Mouse (Mus musculus): ENCODE results near the gene Dhrs11. TPM values are rescaled to one million over a fixed set of nuclear protein-coding genes. Genes with fewer than 3 reads are reported as not detected.
A peak's percentile ranks its signal among the peaks of the same experiment; 100 is the strongest.

Gene Dhrs11
- total and polyA plus RNA-seq, 2 experiments from 2014 or later: 7.8 to 8.3 TPM

- H3K36me3 ChIP-seq (ENCODE audit: insufficient read depth): no peaks in the 10 kb centered on the region
- H3K4me2 ChIP-seq (ENCODE audit: low read depth): no peak overlapping the region
- no peak overlapping the region for H3K27ac ChIP-seq (ENCODE audit: low read depth, low read length)
- no peaks in the 10 kb centered on the region for H3K9me3 ChIP-seq (ENCODE audit: low read length)
- peaks cover 8% of the 10 kb centered on the region; the same call in 1 of the 2 replicates for H3K27me3 ChIP-seq (ENCODE audit: insufficient read depth, low read length)
- no peak for TF ChIP-seq CTCF (IDR thresholded peaks at IDR 0.05; ENCODE audit: low read depth)
- no peak overlapping the region for H3K9ac ChIP-seq
- WGBS: 45% methylated on average over 6 of the region's 6 CpGs
- ATAC-seq (no peak), DNase-seq (no peak)
- no peaks in the 10 kb centered on the region for H3K4me1 ChIP-seq (ENCODE audit: insufficient read depth)
- H3K4me3 ChIP-seq (ENCODE audit: low read depth, low read length): no peak overlapping the region
These were observed 38.4 kb downstream of the Dhrs11 start for GRCm38 (mm10) chr11:84790383-84790782.

GRCm38 (mm10) chr11:84780143-84780870, 48.5 kb downstream of the Dhrs11 start:
- peaks cover 48% of the 10 kb centered on the region for H3K27me3 ChIP-seq (ENCODE audit: insufficient read depth, low read length)
- ATAC-seq (peak; percentile 55; the same call in 1 of the 2 replicates), DNase-seq (peak; percentile 38)
- H3K4me3 ChIP-seq (ENCODE audit: low read depth, low read length): no peak overlapping the region
- H3K9ac ChIP-seq: no peak overlapping the region
- no peaks in the 10 kb centered on the region for H3K9me3 ChIP-seq (ENCODE audit: low read length)
- peaks cover 16% of the 10 kb centered on the region; the same call in 1 of the 2 replicates for H3K4me1 ChIP-seq (ENCODE audit: insufficient read depth)
- 1% methylated on average over 19 of the region's 19 CpGs for WGBS
- no peaks in the 10 kb centered on the region for H3K36me3 ChIP-seq (ENCODE audit: insufficient read depth)
- peak overlapping the region; percentile 24 for H3K4me2 ChIP-seq (ENCODE audit: low read depth)
- H3K27ac ChIP-seq (ENCODE audit: low read depth, low read length): no peak overlapping the region
- TF ChIP-seq CTCF (IDR thresholded peaks at IDR 0.05; ENCODE audit: low read depth): no peak

- ATAC-seq: peak; percentile 50; the same call in 1 of the 2 replicates
- no peak overlapping the region for H3K27ac ChIP-seq (ENCODE audit: low read depth, low read length)
- H3K27me3 ChIP-seq (ENCODE audit: insufficient read depth, low read length): peaks cover 60% of the 10 kb centered on the region
- TF ChIP-seq CTCF (IDR thresholded peaks at IDR 0.05; ENCODE audit: low read depth): no peak
- DNase-seq: peak; percentile 55
- H3K9me3 ChIP-seq (ENCODE audit: low read length): no peaks in the 10 kb centered on the region
- H3K9ac ChIP-seq: no peak overlapping the region
- peaks cover 11% of the 10 kb centered on the region; the same call in 1 of the 2 replicates for H3K4me1 ChIP-seq (ENCODE audit: insufficient read depth)
- no peak overlapping the region for H3K4me3 ChIP-seq (ENCODE audit: low read depth, low read length)
- 5% methylated on average over 4 of the region's 4 CpGs for WGBS
- H3K36me3 ChIP-seq (ENCODE audit: insufficient read depth): no peaks in the 10 kb centered on the region
- no peak overlapping the region for H3K4me2 ChIP-seq (ENCODE audit: low read depth)
These were observed 53.2 kb downstream of the Dhrs11 start for GRCm38 (mm10) chr11:84775560-84775959.

GRCm38 (mm10) chr11:84774870-84775514, 53.8 kb downstream of the Dhrs11 start:
- Histone ChIP-seq H3K9me3 (ENCODE audit: low read length) (no peaks in the 10 kb centered on the region), H3K27ac (ENCODE audit: low read depth, low read length) (no peak overlapping the region), H3K4me3 (ENCODE audit: low read depth, low read length) (no peak overlapping the region), H3K36me3 (ENCODE audit: insufficient read depth) (no peaks in the 10 kb centered on the region), H3K27me3 (ENCODE audit: insufficient read depth, low read length) (peaks cover 60% of the 10 kb centered on the region), H3K9ac (no peak overlapping the region), H3K4me2 (ENCODE audit: low read depth) (no peak overlapping the region), H3K4me1 (ENCODE audit: insufficient read depth) (0 out of 2 replicates have a peak, but pooled peaks cover 5% of the 10 kb centered on the region)
- ATAC-seq (no peak), DNase-seq (no peak)
- no peak for TF ChIP-seq CTCF (IDR thresholded peaks at IDR 0.05; ENCODE audit: low read depth)
- 19% methylated on average over 13 of the region's 13 CpGs for WGBS

Other genes with a start within 250 kb of the Dhrs11 start
- gene Mrm1, start 9.5 kb downstream of the Dhrs11 start, total RNA-seq (2014; rRNA removed): 14.6 and 18.2 TPM in 2 replicates
- 12.1 and 12.8 TPM in 2 replicates for gene Mrm1, start 9.5 kb downstream of the Dhrs11 start, polyA plus RNA-seq (2015; fragmentation: Nextera tagmentation; extraction: Ambion mirVana)
- 58.4 and 70.8 TPM in 2 replicates for gene Ggnbp2, start 41.8 kb upstream of the Dhrs11 start, total RNA-seq (2014; rRNA removed)
- 47.6 and 68.2 TPM in 2 replicates for gene Ggnbp2, start 41.8 kb upstream of the Dhrs11 start, polyA plus RNA-seq (2015; fragmentation: Nextera tagmentation; extraction: Ambion mirVana)
- 7.5 TPM in 2 replicates for gene Myo19, start 51.2 kb upstream of the Dhrs11 start, total RNA-seq (2014; rRNA removed)
- gene Myo19, start 51.2 kb upstream of the Dhrs11 start, polyA plus RNA-seq (2015; fragmentation: Nextera tagmentation; extraction: Ambion mirVana): 3.0 and 3.6 TPM in 2 replicates
- gene Pigw, start 51.3 kb upstream of the Dhrs11 start, total RNA-seq (2014; rRNA removed): 2.8 and 3.3 TPM in 2 replicates
- gene Pigw, start 51.3 kb upstream of the Dhrs11 start, polyA plus RNA-seq (2015; fragmentation: Nextera tagmentation; extraction: Ambion mirVana): 1.3 and 2.3 TPM in 2 replicates
- 40.0 and 50.7 TPM in 2 replicates for gene Znhit3, start 87.4 kb upstream of the Dhrs11 start, total RNA-seq (2014; rRNA removed)
- gene Znhit3, start 87.4 kb upstream of the Dhrs11 start, polyA plus RNA-seq (2015; fragmentation: Nextera tagmentation; extraction: Ambion mirVana): 83.9 and 96.1 TPM in 2 replicates
- 1.2 and 4.2 TPM in 2 replicates for gene Car4, start 128.8 kb upstream of the Dhrs11 start, total RNA-seq (2014; rRNA removed)
- 10.6 and 12.8 TPM in 2 replicates for gene Car4, start 128.8 kb upstream of the Dhrs11 start, polyA plus RNA-seq (2015; fragmentation: Nextera tagmentation; extraction: Ambion mirVana)